Mouse (Mus musculus) colon, adult 2 months (tissue): Measurements from ENCODE around the gene Spaca9. TPM values are rescaled to one million over a fixed set of nuclear protein-coding genes. Genes with fewer than 3 reads are reported as not detected.

Source experiments
- polyA plus RNA-seq: library from polyadenylated mRNA; depleted of rRNA; stranded (reverse); fragments of >200 nt; gene quantifications from 2 replicates; pipeline ENCODE4 v1.2.3, GENCODE M21; 2012; rRNA removed

Spaca9 gene
- 0.39 and 0.92 TPM in 2 replicates for polyA plus RNA-seq

GRCm38 (mm10) chr2:28699361-28700335 is at the start of gene Spaca9, which contains the start of gene Ak8:
TSS of gene Spaca9 (minus strand) at chr2:28699727.
TSS of gene Ak8 (plus strand) at chr2:28700164.

Other genes starting within 250 kb of the Spaca9 start
- not detected in 2 replicates for gene 1700007K13Rik, start 233.4 kb downstream of the Spaca9 start, polyA plus RNA-seq
- gene Mrps2, start 231.7 kb downstream of the Spaca9 start, polyA plus RNA-seq, result 33.9 and 39.7 TPM in 2 replicates
- 5.0 and 5.7 TPM in 2 replicates for gene Gbgt1, start 202.8 kb downstream of the Spaca9 start, polyA plus RNA-seq
- gene Gm10134, start 193.6 kb downstream of the Spaca9 start, polyA plus RNA-seq, result 0.71 and 1.4 TPM in 2 replicates
- 145 and 148 TPM in 2 replicates for gene Ralgds, start 186.6 kb downstream of the Spaca9 start, polyA plus RNA-seq
- gene Cel, start 136.3 kb downstream of the Spaca9 start, polyA plus RNA-seq, result 0.58 and 728 TPM in 2 replicates
- 21.2 and 22.9 TPM in 2 replicates for gene Gtf3c5, start 116.0 kb downstream of the Spaca9 start, polyA plus RNA-seq
- 1.1 and 1.2 TPM in 2 replicates for gene Gfi1b, start 77.7 kb downstream of the Spaca9 start, polyA plus RNA-seq
- 9.5 and 10.0 TPM in 2 replicates for gene Tsc1, start 58.5 kb downstream of the Spaca9 start, polyA plus RNA-seq
- gene Ak8, start 437 bp upstream of the Spaca9 start, polyA plus RNA-seq, result 0.14 and 0.20 TPM in 2 replicates
- gene Gtf3c4, start 140.6 kb upstream of the Spaca9 start, polyA plus RNA-seq, result 8.3 and 9.3 TPM in 2 replicates
- gene Ddx31, start 140.7 kb upstream of the Spaca9 start, polyA plus RNA-seq, result 1.4 and 2.8 TPM in 2 replicates
- gene Barhl1, start 216.9 kb upstream of the Spaca9 start, polyA plus RNA-seq, result 0.03 and 0.09 TPM in 2 replicates